Mouse (Mus musculus): ENCODE data around the gene Gpr183. TPM values are rescaled to one million over a fixed set of nuclear protein-coding genes. Genes with fewer than 3 reads are reported as not detected.

Gpr183 gene
- total and polyA plus RNA-seq, 3 experiments: 0.04 to 0.06 TPM; not detected in 1

GRCm38 (mm10) chr14:122008261-122008660, 43.3 kb upstream of the Gpr183 start:
- DNase-seq (ENCODE audit: low read depth, low spot score): no peak
- H3K36me3 ChIP-seq (ENCODE audit: control insufficient read depth in 1 of 2, insufficient read depth in 2 of 2, low read length in 2 of 2): peaks cover 0 to 3% of the 10 kb centered on the region in 2 experiments
- no peak overlapping the region for H3K9ac ChIP-seq (ENCODE audit: control insufficient read depth, low read depth, low read length, poor library complexity, severe bottlenecking)
- no peak overlapping the region for H3K27ac ChIP-seq (ENCODE audit: control insufficient read depth, low read depth, low read length)
- TF ChIP-seq MXI1 (IDR thresholded peaks at IDR 0.05; ENCODE audit: low read depth, low read length): no peak
- no peak for TF ChIP-seq RAD21 (IDR thresholded peaks at IDR 0.05; ENCODE audit: low read depth, low read length)
- no peak for TF ChIP-seq E2F4 (IDR thresholded peaks at IDR 0.05; ENCODE audit: borderline replicate concordance, low read depth, low read length)
- no peak for TF ChIP-seq USF2 (IDR thresholded peaks at IDR 0.05; ENCODE audit: borderline replicate concordance in 1 of 2, insufficient read depth in 1 of 2, low read depth in 1 of 2, low read length in 2 of 2)
- no peak for TF ChIP-seq MEF2A (IDR thresholded peaks at IDR 0.05; ENCODE audit: extremely low read depth, insufficient replicate concordance, low read depth, low read length, poor library complexity, severe bottlenecking)
- TF ChIP-seq ZKSCAN1 (IDR thresholded peaks at IDR 0.05; ENCODE audit: low read depth, low read length): no peak
- no peaks in the 10 kb centered on the region for H3K9me3 ChIP-seq (replicated peaks; ENCODE audit: insufficient read depth, low read length)
- H3K4me3 ChIP-seq (ENCODE audit: control insufficient read depth in 1 of 2, insufficient read depth in 1 of 2, low read depth in 2 of 2, low read length in 2 of 2): no peak overlapping the region
- H3K27me3 ChIP-seq (ENCODE audit: control insufficient read depth in 1 of 2, insufficient read depth in 2 of 2, low read length in 2 of 2): no peaks in the 10 kb centered on the region
- no peaks in the 10 kb centered on the region for H3K79me2 ChIP-seq (ENCODE audit: control insufficient read depth, insufficient read depth, low read length, poor library complexity)
- H3K4me1 ChIP-seq (ENCODE audit: control insufficient read depth in 1 of 2, insufficient read depth in 2 of 2, low read length in 2 of 2): peaks cover 6 to 7% of the 10 kb centered on the region in 2 experiments; a peak in 3 of 4 replicates

GRCm38 (mm10) chr14:122003812-122004211, 38.8 kb upstream of the Gpr183 start:
- Histone ChIP-seq H3K27me3 (ENCODE audit: control insufficient read depth in 1 of 2, insufficient read depth in 2 of 2, low read length in 2 of 2) (no peaks in the 10 kb centered on the region), H3K4me1 (ENCODE audit: control insufficient read depth in 1 of 2, insufficient read depth in 2 of 2, low read length in 2 of 2) (peaks cover 0 to 3% of the 10 kb centered on the region in 2 experiments; a peak in 2 of 4 replicates), H3K79me2 (ENCODE audit: control insufficient read depth, insufficient read depth, low read length, poor library complexity) (no peaks in the 10 kb centered on the region), H3K4me3 (ENCODE audit: control insufficient read depth in 1 of 2, insufficient read depth in 1 of 2, low read depth in 2 of 2, low read length in 2 of 2) (no peak overlapping the region), H3K27ac (ENCODE audit: control insufficient read depth, low read depth, low read length) (no peak overlapping the region), H3K9ac (ENCODE audit: control insufficient read depth, low read depth, low read length, poor library complexity, severe bottlenecking) (no peak overlapping the region), H3K9me3 (replicated peaks; ENCODE audit: insufficient read depth, low read length) (no peaks in the 10 kb centered on the region), H3K36me3 (ENCODE audit: control insufficient read depth in 1 of 2, insufficient read depth in 2 of 2, low read length in 2 of 2) (no peaks in the 10 kb centered on the region; a peak in 2 of 4 replicates)
- TF ChIP-seq ETS1 (IDR thresholded peaks at IDR 0.05; ENCODE audit: low read depth, low read length) (no peak), POLR2AphosphoS2 (IDR thresholded peaks at IDR 0.05; ENCODE audit: low read length) (no peak), ZKSCAN1 (IDR thresholded peaks at IDR 0.05; ENCODE audit: low read depth, low read length) (no peak), GATA1 (IDR thresholded peaks at IDR 0.05; ENCODE audit: low read depth, low read length) (no peak), RAD21 (IDR thresholded peaks at IDR 0.05; ENCODE audit: low read depth, low read length) (no peak), MAFK (IDR thresholded peaks at IDR 0.05; ENCODE audit: borderline replicate concordance, low read depth, low read length) (no peak), MAX (IDR thresholded peaks at IDR 0.05; ENCODE audit: low read length) (no peak), MXI1 (IDR thresholded peaks at IDR 0.05; ENCODE audit: low read depth, low read length) (no peak), ZNF384 (IDR thresholded peaks at IDR 0.05; ENCODE audit: low read depth, low read length) (no peak), ELF1 (IDR thresholded peaks at IDR 0.05; ENCODE audit: low read depth, low read length) (no peak), GABPA (IDR thresholded peaks at IDR 0.05; ENCODE audit: low read depth, low read length) (no peak), RCOR1 (IDR thresholded peaks at IDR 0.05; ENCODE audit: low read depth, low read length) (no peak), TAL1 (IDR thresholded peaks at IDR 0.05; ENCODE audit: low read length) (no peak), SIN3A (IDR thresholded peaks at IDR 0.05; ENCODE audit: low read length) (no peak)
- DNase-seq (ENCODE audit: low read depth, low spot score): no peak

All from MEL (cell line).